Mouse (Mus musculus) midbrain, embryonic 15.5 days (tissue): ENCODE data around the gene Lama5. TPM values are rescaled to one million over a fixed set of nuclear protein-coding genes. Genes with fewer than 3 reads are reported as not detected.

Experiments used
- ATAC-seq: fragments of 200-750 bp; cut with Nextera tagmentation; replicated peaks from 2 replicates; pipeline ENCODE4 v1.8.0; 2017; ENCODE audit warnings: moderate TSS enrichment
- H3K27ac ChIP-seq: fragments of 300-500 bp; sonication (generic); 2 replicates; pipeline ENCODE4 v1.5.1; 2015; ENCODE audit warnings: mild to moderate bottlenecking, inconsistent platforms
- H3K27me3 ChIP-seq: fragments of 300-500 bp; sonication (generic); replicated peaks from 2 replicates; pipeline ENCODE4 v1.6.1; 2015; ENCODE audit warnings: inconsistent platforms
- H3K36me3 ChIP-seq: fragments of 300-500 bp; sonication (generic); replicated peaks from 2 replicates; pipeline ENCODE4 v1.6.1; 2015; ENCODE audit warnings: inconsistent platforms
- H3K4me1 ChIP-seq: fragments of 300-500 bp; sonication (generic); 2 replicates; pipeline ENCODE4 v1.6.1; 2015; ENCODE audit warnings: inconsistent platforms
- H3K4me2 ChIP-seq: fragments of 300-500 bp; sonication (generic); 2 replicates; pipeline ENCODE4 v1.6.1; 2015; ENCODE audit warnings: inconsistent platforms, mild to moderate bottlenecking, moderate library complexity
- H3K4me3 ChIP-seq: fragments of 300-500 bp; sonication (generic); 2 replicates; pipeline ENCODE4 v1.5.1; 2015; ENCODE audit warnings: mild to moderate bottlenecking, inconsistent platforms
- H3K9ac ChIP-seq: fragments of 300-500 bp; sonication (generic); 2 replicates; pipeline ENCODE4 v1.6.1; 2015; ENCODE audit warnings: mild to moderate bottlenecking, inconsistent platforms
- H3K9me3 ChIP-seq: fragments of 300-500 bp; sonication (generic); 2 replicates; pipeline ENCODE4 v1.6.1; 2016; ENCODE audit warnings: inconsistent platforms
- WGBS: fragments of 180-500 bp; shearing (Covaris S2); methylation state at CpG from one replicate; pipeline ENCODE4 v1.1.7; 2015; ENCODE audit warnings: mixed read lengths; 5-methylcytosine and 5-hydroxymethylcytosine counted together
- polyA plus RNA-seq: library from polyadenylated mRNA; unstranded; fragments of >200 nt; fragmentation: Nextera tagmentation; extraction: Ambion mirVana; gene quantifications from 2 replicates; pipeline ENCODE4 v1.2.1, GENCODE M21; 2015

Gene Lama5
- polyA plus RNA-seq: 1.6 and 1.7 TPM in 2 replicates

DNA sequence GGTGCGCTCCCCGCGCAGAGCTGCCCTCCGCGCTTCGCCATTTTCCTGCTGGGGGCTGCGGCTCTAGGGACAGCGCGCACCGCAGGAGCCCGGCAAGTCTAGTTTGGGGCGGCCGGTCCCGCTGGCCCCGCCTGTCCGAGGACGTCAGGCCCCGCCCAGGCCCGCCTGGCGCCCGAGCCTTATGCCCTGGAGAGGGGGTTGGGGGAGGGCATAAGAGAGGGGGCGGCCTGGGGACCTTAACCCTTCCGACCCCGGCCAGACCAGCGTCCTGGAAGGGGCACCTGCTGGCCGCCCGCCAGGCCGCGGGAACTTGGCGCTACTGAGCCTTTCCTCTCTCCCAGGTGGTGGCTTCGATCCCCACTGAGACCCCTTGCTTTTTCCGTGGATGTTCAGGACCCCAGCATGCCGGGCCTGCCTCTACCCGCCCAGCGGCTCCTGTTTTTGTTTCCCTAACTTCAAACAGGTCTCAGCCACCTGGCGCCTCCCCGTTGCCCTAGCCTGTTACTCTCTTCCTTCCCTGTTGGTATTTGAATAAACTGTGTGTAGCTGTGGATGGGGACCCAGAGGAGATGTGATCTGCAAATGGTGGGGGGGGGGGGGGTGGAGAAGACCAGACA is at the start of gene Lama5:
Gene Lama5 (minus strand): TSS at position 98 of the 617 bp plus-strand sequence.
- H3K4me3 ChIP-seq: peak within 1 kb of the TSS; percentile 52
- no peaks in the 10 kb centered on the region for H3K9me3 ChIP-seq
- H3K27me3 ChIP-seq: peaks cover 39% of the 10 kb centered on the region
- H3K4me2 ChIP-seq: peak within 1 kb of the TSS; percentile 100
- peak within 1 kb of the TSS; percentile 57 for H3K9ac ChIP-seq
- ATAC-seq: peak; percentile 63
- WGBS: under 1% methylated on average over 37 of the region's 37 CpGs
- no peaks in the 10 kb centered on the region for H3K36me3 ChIP-seq
- peaks cover 29% of the 10 kb centered on the region for H3K4me1 ChIP-seq
- no peak within 1 kb of the TSS for H3K27ac ChIP-seq

DNA sequence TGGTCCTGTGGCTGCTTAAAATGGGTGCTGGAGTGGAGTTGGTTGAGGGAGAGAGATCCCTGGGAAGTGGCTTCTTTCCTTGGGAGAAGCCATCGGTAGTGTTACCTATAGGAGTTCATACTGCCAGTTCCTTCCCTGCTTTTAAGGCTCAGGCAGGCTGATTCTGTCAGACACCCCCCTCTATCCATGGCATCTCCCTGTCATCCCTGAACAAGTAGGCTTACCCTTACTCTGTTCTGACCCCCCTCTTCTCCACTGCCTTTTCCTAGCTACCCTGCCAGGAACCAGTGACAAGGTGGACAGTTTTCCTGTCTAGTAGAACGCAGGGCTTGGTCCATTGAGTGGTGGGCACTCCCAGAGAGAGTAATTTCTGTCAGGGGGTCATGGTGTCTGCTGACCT is 48.9 kb upstream of the Lama5 start:
- H3K4me1 ChIP-seq: peaks cover 33% of the 10 kb centered on the region
- H3K27ac ChIP-seq: no peak overlapping the region
- H3K9ac ChIP-seq: no peak overlapping the region
- H3K9me3 ChIP-seq: no peaks in the 10 kb centered on the region
- H3K36me3 ChIP-seq: no peaks in the 10 kb centered on the region
- H3K4me3 ChIP-seq: no peak overlapping the region
- 0 out of 2 replicates have a peak, but pooled peaks cover 3% of the 10 kb centered on the region for H3K27me3 ChIP-seq
- no peak overlapping the region for H3K4me2 ChIP-seq
- WGBS: 82% methylated on average over 2 of the region's 2 CpGs
- ATAC-seq: no peak

DNA sequence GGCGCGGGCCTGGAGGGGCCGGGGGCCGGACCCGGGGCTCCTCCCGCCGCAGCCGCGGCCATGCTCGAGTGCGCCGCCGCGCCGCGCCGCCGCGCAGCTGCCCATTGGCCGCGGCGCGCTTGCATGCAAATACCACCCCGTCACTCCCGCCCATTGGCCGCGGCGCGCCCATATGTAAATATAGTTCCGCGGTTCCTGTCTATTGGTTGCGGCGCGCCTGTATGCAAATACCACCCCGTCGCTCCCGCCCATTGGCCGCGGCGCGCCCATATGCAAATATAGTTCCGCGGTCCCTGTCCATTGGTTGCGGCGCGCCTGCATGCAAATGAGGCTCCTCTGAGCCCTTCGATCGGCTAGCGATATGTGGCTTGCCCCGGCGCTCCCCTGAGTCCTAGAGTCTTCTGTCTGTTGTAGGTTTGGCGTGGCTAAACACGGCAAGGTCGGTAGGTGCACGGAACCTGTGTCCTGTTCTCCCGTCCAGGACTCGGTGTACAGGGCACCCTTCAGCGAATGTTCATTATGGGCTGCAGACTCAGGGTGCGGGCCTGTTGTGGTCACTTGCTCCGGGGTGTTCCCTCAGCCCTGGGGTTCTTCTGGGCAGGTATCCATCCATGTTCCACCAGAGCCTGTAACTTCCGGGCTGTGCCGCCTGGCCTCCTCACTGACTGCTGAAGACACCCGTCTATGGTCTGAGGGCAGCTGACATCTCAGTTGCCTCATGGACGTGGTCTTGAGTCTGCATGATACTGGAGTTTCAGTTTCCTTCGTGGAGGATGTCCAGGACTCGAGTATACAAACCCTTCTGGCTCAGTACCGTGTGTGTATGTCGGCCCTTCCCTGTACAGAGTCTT is 48.0 kb upstream of the Lama5 start, which contains the start of gene Cables2:
Gene Cables2 (minus strand): TSS at position 103 of the 851 bp plus-strand sequence.
- Histone ChIP-seq H3K4me1 (peaks cover 33% of the 10 kb centered on the region), H3K4me3 (peak within 1 kb of the TSS; percentile 89), H3K9me3 (no peaks in the 10 kb centered on the region), H3K27me3 (0 out of 2 replicates have a peak, but pooled peaks cover 3% of the 10 kb centered on the region), H3K9ac (peak within 1 kb of the TSS; percentile 94), H3K36me3 (no peaks in the 10 kb centered on the region), H3K4me2 (peak within 1 kb of the TSS; percentile 91), H3K27ac (peak within 1 kb of the TSS; percentile 79)
- WGBS: 8% methylated on average over 62 of the region's 68 CpGs
- peak; percentile 96 for ATAC-seq

DNA sequence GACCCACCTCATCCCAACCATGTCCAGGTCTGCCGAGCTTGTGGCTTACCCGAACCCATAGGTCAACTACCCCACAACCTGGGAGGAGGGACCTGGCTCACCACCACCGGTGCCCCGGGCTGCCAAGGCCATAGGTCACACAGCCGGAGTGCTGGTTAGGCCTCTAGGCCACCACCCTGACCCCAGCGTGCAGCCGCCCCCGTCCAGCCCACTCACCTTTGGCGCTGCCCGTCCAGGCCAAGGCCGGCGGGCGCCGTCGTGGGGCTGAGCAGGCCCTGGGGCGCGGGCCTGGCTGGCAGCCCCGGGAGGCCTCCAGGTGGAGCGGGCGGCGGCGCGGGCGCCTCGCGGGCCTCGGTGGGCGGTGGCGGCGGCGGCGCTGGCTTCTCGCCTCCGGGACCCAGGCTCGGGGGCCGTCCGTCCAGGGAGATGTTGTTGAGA is 47.2 kb upstream of the Lama5 start:
- Histone ChIP-seq H3K27ac (peak overlapping the region; percentile 79), H3K4me2 (peak overlapping the region; percentile 91), H3K27me3 (0 out of 2 replicates have a peak, but pooled peaks cover 3% of the 10 kb centered on the region), H3K9ac (peak overlapping the region; percentile 94), H3K9me3 (no peaks in the 10 kb centered on the region), H3K4me1 (peaks cover 33% of the 10 kb centered on the region), H3K4me3 (peak overlapping the region; percentile 89), H3K36me3 (no peaks in the 10 kb centered on the region)
- ATAC-seq: peak; percentile 32
- under 1% methylated on average over 34 of the region's 37 CpGs for WGBS

DNA sequence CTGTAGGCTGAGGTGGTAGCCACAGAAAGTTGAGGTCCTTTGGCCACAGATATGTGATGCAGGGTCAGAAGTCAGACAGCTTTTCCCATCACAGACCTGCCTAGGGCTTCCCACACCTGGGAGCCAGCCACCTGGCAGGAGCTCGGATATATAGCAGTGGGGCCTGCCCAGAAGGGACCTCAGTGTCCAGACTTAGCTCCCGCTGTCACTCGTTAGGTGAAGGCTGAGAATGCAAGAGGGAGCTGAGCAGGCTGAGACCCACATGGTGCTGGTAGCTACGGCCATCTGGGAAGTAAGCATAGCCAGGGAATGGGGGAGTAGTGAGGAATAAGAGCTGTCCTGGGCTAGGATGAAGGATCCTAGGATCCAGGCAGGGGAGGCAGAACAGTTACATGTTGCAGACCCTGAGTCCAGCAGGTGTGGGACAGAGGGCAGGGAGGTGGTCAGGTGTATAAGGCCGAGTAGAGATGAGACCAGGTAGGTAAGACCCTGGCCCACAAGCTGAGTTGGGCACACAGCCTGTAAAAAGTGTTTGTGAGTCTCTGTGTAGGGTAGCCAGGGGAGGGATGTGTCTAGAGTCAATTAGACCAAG is 46.2 kb upstream of the Lama5 start:
- peak overlapping the region; percentile 94; the same call in 1 of the 2 replicates for H3K9ac ChIP-seq
- WGBS: 72% methylated on average over 5 of the region's 5 CpGs
- ATAC-seq: no peak
- H3K4me1 ChIP-seq: peaks cover 33% of the 10 kb centered on the region
- H3K9me3 ChIP-seq: no peaks in the 10 kb centered on the region
- H3K4me3 ChIP-seq: peak overlapping the region; percentile 89
- no peaks in the 10 kb centered on the region for H3K36me3 ChIP-seq
- H3K27ac ChIP-seq: no peak overlapping the region
- H3K27me3 ChIP-seq: 0 out of 2 replicates have a peak, but pooled peaks cover 3% of the 10 kb centered on the region
- peak overlapping the region; percentile 91 for H3K4me2 ChIP-seq

DNA sequence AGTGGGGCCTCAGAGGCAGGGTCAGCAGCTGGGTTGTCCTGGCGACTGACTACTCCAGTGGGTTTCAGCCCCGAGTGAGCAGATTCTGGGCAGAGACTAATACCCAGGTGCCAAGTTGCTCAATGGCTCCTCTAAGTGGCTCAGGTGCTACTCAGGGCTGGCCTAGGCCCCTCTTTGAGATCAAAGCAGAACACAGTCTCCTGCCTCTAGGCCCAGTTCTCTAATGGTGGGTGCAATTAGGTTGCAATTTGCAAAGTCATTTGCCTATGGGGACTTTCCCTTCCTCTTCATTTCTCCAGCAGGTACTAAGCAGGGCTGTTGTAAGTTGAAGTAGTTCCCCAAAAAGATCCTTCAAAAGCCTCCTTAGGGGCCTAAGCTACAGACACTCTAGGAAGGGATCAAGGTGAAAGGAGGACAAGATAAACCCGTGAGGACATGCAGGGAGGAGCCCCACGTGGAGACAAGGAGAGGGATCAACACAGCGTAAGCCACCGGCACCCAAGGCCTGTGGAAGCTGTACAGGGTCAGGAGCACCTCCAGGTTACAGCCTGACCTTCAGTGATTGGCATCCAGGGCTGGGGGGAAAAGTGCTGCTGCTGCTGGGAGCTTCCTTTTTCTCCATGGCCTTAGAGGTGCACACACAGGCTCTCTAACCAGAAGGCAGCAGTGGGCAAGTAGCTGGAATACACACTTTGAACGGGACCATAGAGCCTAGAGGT is 45.0 kb upstream of the Lama5 start:
- no peak overlapping the region for H3K4me2 ChIP-seq
- WGBS: 77% methylated on average over 7 of the region's 7 CpGs
- 0 out of 2 replicates have a peak, but pooled peaks cover 3% of the 10 kb centered on the region for H3K27me3 ChIP-seq
- no peak overlapping the region for H3K9ac ChIP-seq
- H3K27ac ChIP-seq: no peak overlapping the region
- no peaks in the 10 kb centered on the region; the same call in 1 of the 2 replicates for H3K36me3 ChIP-seq
- ATAC-seq: no peak
- no peaks in the 10 kb centered on the region for H3K9me3 ChIP-seq
- peaks cover 31% of the 10 kb centered on the region for H3K4me1 ChIP-seq
- no peak overlapping the region for H3K4me3 ChIP-seq

DNA sequence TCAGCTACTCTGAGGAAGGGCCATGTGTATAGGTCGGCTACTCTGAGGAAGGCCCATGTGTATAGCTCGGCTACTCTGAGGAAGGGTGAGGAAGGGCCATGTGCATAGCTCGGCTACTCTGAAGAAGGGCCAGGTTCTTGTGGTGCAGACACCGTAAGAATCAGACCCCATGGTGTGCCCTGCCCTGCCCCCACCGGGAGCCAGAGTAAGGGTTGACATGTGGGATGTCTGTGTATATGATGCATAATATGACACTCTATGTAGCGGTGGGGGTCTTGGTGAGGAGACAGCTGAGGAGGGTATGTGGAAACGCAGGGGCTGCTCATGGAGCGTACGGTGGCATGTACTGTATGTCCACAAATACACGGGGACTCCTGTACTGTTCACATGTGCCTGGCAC is 43.7 kb upstream of the Lama5 start:
- Histone ChIP-seq H3K4me3 (no peak overlapping the region), H3K9ac (no peak overlapping the region), H3K27me3 (no peaks in the 10 kb centered on the region), H3K4me2 (no peak overlapping the region), H3K9me3 (no peaks in the 10 kb centered on the region), H3K27ac (no peak overlapping the region), H3K36me3 (no peaks in the 10 kb centered on the region; the same call in 1 of the 2 replicates), H3K4me1 (peaks cover 31% of the 10 kb centered on the region)
- ATAC-seq: no peak
- 94% methylated on average over 10 of the region's 10 CpGs for WGBS

DNA sequence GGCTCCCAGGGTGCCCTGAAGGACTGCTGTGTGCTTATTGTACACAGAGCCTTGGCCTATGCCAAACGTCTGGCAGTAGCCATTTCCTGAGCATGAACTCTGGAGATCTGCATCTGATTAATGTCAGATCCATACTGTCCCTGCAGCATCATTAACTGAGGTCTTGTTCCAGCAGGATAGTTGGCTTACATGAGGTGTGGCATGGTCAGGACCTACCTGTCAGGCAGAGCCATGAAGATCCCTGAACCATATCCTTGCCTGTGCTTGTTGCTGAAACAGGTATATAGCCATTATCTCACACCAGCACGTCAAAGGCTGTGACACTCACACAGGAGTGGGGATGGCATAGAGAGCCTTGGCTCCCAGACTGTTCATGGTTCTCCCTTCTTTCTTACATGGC is 42.3 kb upstream of the Lama5 start:
- no peak overlapping the region for H3K27ac ChIP-seq
- H3K36me3 ChIP-seq: peaks cover 1% of the 10 kb centered on the region; the same call in 1 of the 2 replicates

DNA sequence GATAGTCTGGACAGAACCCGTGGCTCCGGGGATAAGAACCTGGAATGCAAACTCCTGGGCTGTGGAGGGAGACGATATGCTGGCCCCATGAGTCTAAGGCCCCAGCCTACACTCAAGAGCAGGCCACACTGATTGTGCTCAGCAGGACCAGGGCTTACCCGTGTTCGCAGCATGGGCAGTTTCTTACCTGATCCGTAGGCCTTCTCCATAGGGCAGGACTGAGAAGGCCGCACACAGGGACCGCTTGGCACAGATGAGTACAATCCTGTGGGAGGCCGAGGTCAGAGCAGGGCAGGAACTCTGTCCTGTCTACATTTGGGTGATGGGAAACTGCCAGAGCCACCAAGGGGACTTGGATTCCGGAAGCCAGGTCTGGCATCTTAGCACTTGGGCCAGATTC is 37.2 kb upstream of the Lama5 start:
- Histone ChIP-seq H3K4me3 (no peak overlapping the region), H3K9me3 (no peaks in the 10 kb centered on the region), H3K4me2 (no peak overlapping the region), H3K36me3 (peaks cover 31% of the 10 kb centered on the region), H3K9ac (no peak overlapping the region), H3K4me1 (peaks cover 9% of the 10 kb centered on the region), H3K27ac (no peak overlapping the region), H3K27me3 (no peaks in the 10 kb centered on the region)
- ATAC-seq: no peak
- WGBS: 87% methylated on average over 10 of the region's 10 CpGs

More for the DNA sequence above, 42.3 kb upstream of the Lama5 start:
- WGBS: 60% methylated on average over 2 of the region's 2 CpGs
- no peak for ATAC-seq
- H3K27me3 ChIP-seq: no peaks in the 10 kb centered on the region
- H3K4me1 ChIP-seq: peaks cover 27% of the 10 kb centered on the region
- no peaks in the 10 kb centered on the region for H3K9me3 ChIP-seq
- H3K4me3 ChIP-seq: no peak overlapping the region
- H3K9ac ChIP-seq: no peak overlapping the region
- no peak overlapping the region for H3K4me2 ChIP-seq

DNA sequence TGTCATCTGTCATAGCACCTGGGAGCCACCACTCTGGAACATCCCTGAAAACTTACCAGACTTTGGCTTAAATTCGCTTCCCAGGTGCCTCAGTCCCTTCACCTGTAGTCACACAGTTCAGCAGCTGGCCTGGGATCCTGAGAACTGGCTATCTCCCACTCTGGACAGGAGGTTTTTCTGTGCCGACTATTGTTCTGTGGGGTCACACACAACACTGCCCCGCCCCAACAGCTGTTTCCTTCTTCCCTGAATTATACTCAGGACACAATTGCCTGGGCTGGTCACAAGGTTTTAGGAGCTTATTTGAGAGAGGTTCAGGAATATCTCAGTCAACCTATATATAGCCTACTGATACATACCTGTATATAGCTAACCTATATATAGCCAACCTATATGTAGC is 36.8 kb upstream of the Lama5 start:
- no peaks in the 10 kb centered on the region for H3K9me3 ChIP-seq
- peaks cover 11% of the 10 kb centered on the region for H3K4me1 ChIP-seq
- no peak for ATAC-seq
- peaks cover 31% of the 10 kb centered on the region for H3K36me3 ChIP-seq
- no peak overlapping the region for H3K27ac ChIP-seq
- H3K4me3 ChIP-seq: no peak overlapping the region
- H3K4me2 ChIP-seq: no peak overlapping the region
- no peaks in the 10 kb centered on the region for H3K27me3 ChIP-seq
- H3K9ac ChIP-seq: no peak overlapping the region
- 89% methylated on average over 3 of the region's 3 CpGs for WGBS

DNA sequence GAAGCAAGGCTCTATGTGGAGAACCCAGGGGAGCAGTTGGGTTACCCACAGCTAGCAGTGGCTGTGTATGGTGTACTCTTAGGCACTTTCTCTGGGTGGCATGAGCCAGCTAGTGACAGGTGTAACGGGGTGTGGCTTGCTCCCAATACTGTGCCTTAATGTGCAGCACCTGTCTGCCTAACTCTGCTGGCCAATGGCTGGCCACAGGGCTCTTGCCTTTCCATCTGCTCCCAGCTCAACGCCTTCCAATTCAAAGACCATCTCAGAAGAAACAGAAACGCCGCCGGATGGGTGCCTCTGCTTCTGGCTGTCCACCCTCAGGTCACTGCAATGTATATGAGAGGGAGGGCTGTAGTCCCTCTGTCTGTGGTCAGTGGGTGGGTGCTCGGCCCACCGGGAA is 36.2 kb upstream of the Lama5 start:
- Histone ChIP-seq H3K4me3 (no peak overlapping the region), H3K36me3 (peaks cover 31% of the 10 kb centered on the region), H3K27ac (no peak overlapping the region), H3K9me3 (no peaks in the 10 kb centered on the region), H3K4me2 (no peak overlapping the region), H3K9ac (no peak overlapping the region), H3K4me1 (peaks cover 11% of the 10 kb centered on the region), H3K27me3 (no peaks in the 10 kb centered on the region)
- no peak for ATAC-seq
- 90% methylated on average over 7 of the region's 7 CpGs for WGBS
